Mouse (Mus musculus): ENCODE measurements around the gene Capg. TPM values are rescaled to one million over a fixed set of nuclear protein-coding genes. Genes with fewer than 3 reads are reported as not detected.

Capg gene
- polyA plus RNA-seq, 1 experiment from 2014 or later: 10.4 TPM

DNA sequence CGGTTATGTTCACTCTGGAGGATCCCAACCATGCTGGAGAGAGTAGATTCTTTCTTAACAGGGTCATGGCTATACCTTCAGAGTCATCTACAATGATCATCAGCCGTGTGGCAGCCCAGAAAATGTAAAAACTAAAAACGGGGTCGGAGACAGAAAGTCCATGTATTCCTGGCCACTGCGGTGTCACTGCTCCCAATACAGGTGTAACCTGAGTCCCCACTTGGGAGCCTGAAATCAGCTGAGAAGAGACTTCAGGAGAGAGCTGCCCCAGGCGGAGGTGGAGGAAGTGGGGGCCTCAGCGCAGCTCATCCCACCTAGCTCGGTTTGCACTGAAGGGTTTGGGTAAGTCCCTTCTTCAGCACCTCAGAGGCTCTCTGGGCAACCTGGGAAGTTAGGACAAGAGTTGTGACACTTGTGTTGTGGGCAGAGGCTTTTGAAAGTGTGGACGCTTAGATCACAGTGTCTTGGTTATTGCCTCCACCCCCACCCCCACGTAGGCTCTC is 6.1 kb upstream of the Capg start:
- no peaks in the 10 kb centered on the region for H3K27me3 ChIP-seq (ENCODE audit: control insufficient read depth, insufficient read depth, low read length)
- H3K9ac ChIP-seq (ENCODE audit: low read depth, low read length): peak overlapping the region; percentile 73
- no peak overlapping the region for H3K27ac ChIP-seq (ENCODE audit: low read depth, low read length)
- H3K9me3 ChIP-seq (ENCODE audit: control insufficient read depth, low read length): no peaks in the 10 kb centered on the region
- WGBS: 50% methylated on average over 10 of the region's 10 CpGs
- peak overlapping the region; percentile 81 for H3K4me2 ChIP-seq (replicated peaks; ENCODE audit: low read depth, low read length)
- H3K4me3 ChIP-seq (ENCODE audit: low read depth, low read length): peak overlapping the region; percentile 49
- DNase-seq (ENCODE audit: low spot score) (no peak), ATAC-seq (ENCODE audit: low FRiP score) (0 out of 2 replicates have a peak, but pooled peaks have one; percentile 14)
- no peaks in the 10 kb centered on the region for H3K36me3 ChIP-seq (ENCODE audit: control insufficient read depth, insufficient read depth, low read length)
- H3K4me1 ChIP-seq (replicated peaks; ENCODE audit: control insufficient read depth, insufficient read depth, low read length): peaks cover 2% of the 10 kb centered on the region; the same call in 1 of the 2 replicates

DNA sequence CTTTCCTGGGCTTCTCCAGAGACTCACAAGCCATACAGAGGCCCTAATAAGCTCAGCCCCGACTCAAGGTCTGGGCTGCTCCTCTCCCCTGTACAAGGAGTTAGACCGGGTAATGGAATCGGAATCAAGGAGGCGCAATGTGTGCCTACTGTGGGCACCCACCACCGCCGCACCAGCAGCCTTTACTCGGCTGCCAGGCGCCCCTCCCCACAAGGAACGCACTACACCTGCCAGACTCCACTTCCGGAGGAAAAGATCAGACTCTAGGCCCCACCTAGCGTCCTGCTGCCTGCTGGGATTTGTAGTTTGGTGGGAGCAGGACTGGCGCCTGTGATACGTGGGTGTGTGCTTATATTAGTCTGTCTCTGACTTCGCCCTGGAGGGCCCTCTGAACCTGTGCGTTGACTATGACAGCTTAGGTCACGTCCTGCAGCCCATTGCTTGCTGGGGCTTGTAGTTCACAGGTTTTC is 5.6 kb upstream of the Capg start:
- H3K36me3 ChIP-seq (ENCODE audit: control insufficient read depth, insufficient read depth, low read length): no peaks in the 10 kb centered on the region
- peak overlapping the region; percentile 49 for H3K4me3 ChIP-seq (ENCODE audit: low read depth, low read length)
- peak; percentile 81 for DNase-seq (ENCODE audit: low spot score)
- no peaks in the 10 kb centered on the region for H3K27me3 ChIP-seq (ENCODE audit: control insufficient read depth, insufficient read depth, low read length)
- H3K27ac ChIP-seq (ENCODE audit: low read depth, low read length): no peak overlapping the region
- peak; percentile 91 for ATAC-seq (ENCODE audit: low FRiP score)
- no peaks in the 10 kb centered on the region for H3K9me3 ChIP-seq (ENCODE audit: control insufficient read depth, low read length)
- H3K4me2 ChIP-seq (replicated peaks; ENCODE audit: low read depth, low read length): peak overlapping the region; percentile 81
- peak overlapping the region; percentile 73 for H3K9ac ChIP-seq (ENCODE audit: low read depth, low read length)
- WGBS: 6% methylated on average over 16 of the region's 16 CpGs
- peaks cover 2% of the 10 kb centered on the region; the same call in 1 of the 2 replicates for H3K4me1 ChIP-seq (replicated peaks; ENCODE audit: control insufficient read depth, insufficient read depth, low read length)

DNA sequence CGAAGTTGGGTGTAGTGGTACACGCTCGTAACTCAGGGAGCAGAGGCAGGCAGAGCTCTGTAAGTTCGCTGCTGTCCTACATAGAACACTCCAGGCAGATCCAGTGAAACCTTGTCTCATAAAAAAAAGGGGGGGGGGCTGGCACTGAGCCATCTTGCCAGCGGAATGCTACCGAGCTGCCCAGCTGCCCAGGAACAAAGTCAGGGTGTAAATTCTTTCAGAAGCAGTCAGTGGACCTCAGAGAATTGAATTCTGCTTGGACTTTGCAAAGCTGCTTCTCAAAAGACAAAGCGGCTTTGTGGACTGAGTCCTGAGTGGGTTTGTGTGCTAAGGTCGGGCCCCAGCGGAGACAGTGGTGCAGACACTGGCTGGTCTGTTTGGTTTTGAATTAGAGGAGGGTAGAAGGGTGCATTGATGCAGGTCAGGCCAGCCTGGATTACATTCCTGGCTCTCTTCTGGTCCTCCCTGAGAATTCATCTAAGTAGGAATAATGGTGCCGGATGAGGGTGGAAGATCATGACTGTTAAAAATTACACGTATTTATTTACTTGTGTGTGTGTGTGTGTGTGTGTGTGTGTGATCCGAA is 833 bp upstream of the Capg start:
- DNase-seq (ENCODE audit: low spot score) (no peak), ATAC-seq (ENCODE audit: low FRiP score) (no peak)
- Histone ChIP-seq H3K27ac (ENCODE audit: low read depth, low read length) (no peak overlapping the region), H3K4me3 (ENCODE audit: low read depth, low read length) (no peak overlapping the region), H3K4me1 (replicated peaks; ENCODE audit: control insufficient read depth, insufficient read depth, low read length) (peaks cover under 1% of the 10 kb centered on the region; the same call in 1 of the 2 replicates), H3K9me3 (ENCODE audit: control insufficient read depth, low read length) (no peaks in the 10 kb centered on the region), H3K4me2 (replicated peaks; ENCODE audit: low read depth, low read length) (no peak overlapping the region), H3K36me3 (ENCODE audit: control insufficient read depth, insufficient read depth, low read length) (no peaks in the 10 kb centered on the region), H3K9ac (ENCODE audit: low read depth, low read length) (no peak overlapping the region), H3K27me3 (ENCODE audit: control insufficient read depth, insufficient read depth, low read length) (peaks cover 2% of the 10 kb centered on the region; the same call in 1 of the 2 replicates)
- WGBS: 80% methylated on average over 12 of the region's 12 CpGs

DNA sequence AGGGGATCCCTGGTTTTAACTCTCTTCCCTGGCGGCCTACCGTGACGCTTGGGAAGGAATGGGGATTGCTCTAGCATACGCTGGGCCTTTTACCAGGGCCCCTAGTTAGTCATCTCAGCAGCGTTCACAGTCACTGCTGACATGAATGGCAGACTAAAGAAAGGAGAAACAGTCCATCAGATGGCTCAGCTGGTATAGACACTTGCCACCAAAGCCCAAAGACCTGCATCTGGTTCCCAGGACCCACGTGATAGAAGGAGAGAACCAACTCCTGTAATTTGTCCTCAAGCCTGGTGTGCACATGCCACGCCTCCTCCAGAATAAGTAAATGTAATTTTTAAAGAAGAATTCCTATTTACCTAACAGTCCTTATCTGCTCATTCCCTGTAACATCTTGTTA is 1.2 kb downstream of the Capg start:
- WGBS: 57% methylated on average over 7 of the region's 7 CpGs
- no peaks in the 10 kb centered on the region for H3K4me1 ChIP-seq (replicated peaks; ENCODE audit: control insufficient read depth, insufficient read depth, low read length)
- ATAC-seq (ENCODE audit: low FRiP score): no peak
- no peak overlapping the region for H3K9ac ChIP-seq (ENCODE audit: low read depth, low read length)
- H3K4me2 ChIP-seq (replicated peaks; ENCODE audit: low read depth, low read length): no peak overlapping the region
- no peaks in the 10 kb centered on the region for H3K36me3 ChIP-seq (ENCODE audit: control insufficient read depth, insufficient read depth, low read length)
- H3K9me3 ChIP-seq (ENCODE audit: control insufficient read depth, low read length): no peaks in the 10 kb centered on the region
- H3K27ac ChIP-seq (ENCODE audit: low read depth, low read length): no peak overlapping the region
- no peak for DNase-seq (ENCODE audit: low spot score)
- H3K27me3 ChIP-seq (ENCODE audit: control insufficient read depth, insufficient read depth, low read length): peaks cover 2% of the 10 kb centered on the region; the same call in 1 of the 2 replicates
- no peak overlapping the region for H3K4me3 ChIP-seq (ENCODE audit: low read depth, low read length)

DNA sequence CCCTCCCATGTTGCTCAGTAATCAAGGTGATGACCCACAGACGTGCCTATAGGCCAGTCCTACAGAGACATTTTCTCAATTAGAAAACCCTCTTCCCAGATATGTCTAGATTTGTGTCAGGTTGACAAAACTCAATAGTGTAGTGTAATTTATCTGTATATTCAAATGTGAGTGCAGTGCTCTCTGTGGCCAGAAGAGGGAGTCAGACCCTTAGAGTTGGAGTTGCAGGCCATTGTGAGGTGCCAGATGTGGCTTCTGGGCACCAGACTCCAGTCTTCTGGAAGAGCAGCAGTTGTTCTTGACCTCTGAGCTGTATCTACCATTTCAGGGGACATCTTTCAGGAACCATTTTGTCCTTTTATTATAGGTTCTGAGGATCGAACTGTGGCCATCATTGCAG is 2.9 kb downstream of the Capg start:
- DNase-seq (ENCODE audit: low spot score): no peak
- Histone ChIP-seq H3K27ac (ENCODE audit: low read depth, low read length) (no peak overlapping the region), H3K4me1 (replicated peaks; ENCODE audit: control insufficient read depth, insufficient read depth, low read length) (no peaks in the 10 kb centered on the region), H3K27me3 (ENCODE audit: control insufficient read depth, insufficient read depth, low read length) (peaks cover 2% of the 10 kb centered on the region; the same call in 1 of the 2 replicates), H3K4me2 (replicated peaks; ENCODE audit: low read depth, low read length) (no peak overlapping the region), H3K9me3 (ENCODE audit: control insufficient read depth, low read length) (no peaks in the 10 kb centered on the region), H3K4me3 (ENCODE audit: low read depth, low read length) (no peak overlapping the region), H3K36me3 (ENCODE audit: control insufficient read depth, insufficient read depth, low read length) (no peaks in the 10 kb centered on the region), H3K9ac (ENCODE audit: low read depth, low read length) (no peak overlapping the region)
- no peak for ATAC-seq (ENCODE audit: low FRiP score)
- WGBS: 87% methylated on average over 2 of the region's 2 CpGs

DNA sequence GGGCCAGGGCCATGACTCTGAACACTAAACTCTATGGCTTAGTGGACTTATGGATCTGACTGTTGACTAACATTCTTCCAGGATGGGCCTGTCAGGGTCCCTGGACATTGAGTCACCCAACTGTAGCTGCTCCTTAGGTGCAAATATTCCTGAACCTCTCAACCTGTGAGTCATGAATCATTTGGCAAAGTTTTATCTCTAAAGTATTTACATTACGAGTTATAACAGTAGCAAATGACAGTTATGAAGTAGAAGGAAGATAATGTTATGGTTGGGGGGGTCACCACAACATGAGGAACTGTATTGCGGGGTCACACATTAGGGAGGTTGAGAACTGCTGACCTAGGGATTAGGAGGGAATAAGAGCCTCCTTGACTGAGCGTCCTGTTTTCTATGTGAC is 3.7 kb downstream of the Capg start:
- Histone ChIP-seq H3K4me3 (ENCODE audit: low read depth, low read length) (no peak overlapping the region), H3K27me3 (ENCODE audit: control insufficient read depth, insufficient read depth, low read length) (peaks cover 2% of the 10 kb centered on the region; the same call in 1 of the 2 replicates), H3K4me2 (replicated peaks; ENCODE audit: low read depth, low read length) (no peak overlapping the region), H3K9me3 (ENCODE audit: control insufficient read depth, low read length) (no peaks in the 10 kb centered on the region), H3K4me1 (replicated peaks; ENCODE audit: control insufficient read depth, insufficient read depth, low read length) (no peaks in the 10 kb centered on the region), H3K9ac (ENCODE audit: low read depth, low read length) (no peak overlapping the region), H3K27ac (ENCODE audit: low read depth, low read length) (no peak overlapping the region), H3K36me3 (ENCODE audit: control insufficient read depth, insufficient read depth, low read length) (no peaks in the 10 kb centered on the region)
- WGBS: 93% methylated on average over 3 of the region's 3 CpGs
- DNase-seq (ENCODE audit: low spot score) (no peak), ATAC-seq (ENCODE audit: low FRiP score) (no peak)

DNA sequence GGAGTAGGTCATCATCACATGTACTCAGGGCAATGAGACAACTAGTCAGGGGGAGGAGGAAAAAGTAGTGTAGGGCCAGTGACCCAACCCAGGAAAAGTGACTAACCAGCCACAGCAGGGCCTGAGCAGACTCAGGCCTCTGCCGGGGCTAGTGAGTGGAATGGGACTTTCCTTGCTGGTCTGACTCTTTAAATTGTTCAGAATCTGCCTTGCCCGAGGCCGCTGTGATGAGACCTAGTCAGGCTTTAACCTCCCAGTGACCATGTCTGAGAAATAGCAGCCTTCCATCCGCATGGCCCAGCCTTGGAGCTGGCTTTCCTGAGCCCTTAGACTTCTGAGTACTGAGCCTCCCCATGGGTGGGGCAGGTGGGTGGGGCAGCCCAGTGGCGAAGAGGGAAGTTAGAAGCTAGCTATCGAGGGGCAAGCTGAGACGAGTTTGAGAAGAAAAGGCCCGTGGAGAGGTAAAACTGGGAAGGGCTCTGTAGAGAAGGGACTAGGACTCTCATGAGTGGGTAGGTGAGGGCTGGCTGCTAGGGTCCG is 4.9 kb downstream of the Capg start:
- H3K36me3 ChIP-seq (ENCODE audit: control insufficient read depth, insufficient read depth, low read length): no peaks in the 10 kb centered on the region
- no peaks in the 10 kb centered on the region for H3K9me3 ChIP-seq (ENCODE audit: control insufficient read depth, low read length)
- no peak for ATAC-seq (ENCODE audit: low FRiP score)
- no peaks in the 10 kb centered on the region for H3K4me1 ChIP-seq (replicated peaks; ENCODE audit: control insufficient read depth, insufficient read depth, low read length)
- peaks cover 1% of the 10 kb centered on the region; the same call in 1 of the 2 replicates for H3K27me3 ChIP-seq (ENCODE audit: control insufficient read depth, insufficient read depth, low read length)
- H3K9ac ChIP-seq (ENCODE audit: low read depth, low read length): no peak overlapping the region
- no peak overlapping the region for H3K4me2 ChIP-seq (replicated peaks; ENCODE audit: low read depth, low read length)
- H3K4me3 ChIP-seq (ENCODE audit: low read depth, low read length): no peak overlapping the region
- DNase-seq (ENCODE audit: low spot score): no peak
- WGBS: 71% methylated on average over 9 of the region's 9 CpGs
- no peak overlapping the region for H3K27ac ChIP-seq (ENCODE audit: low read depth, low read length)

DNA sequence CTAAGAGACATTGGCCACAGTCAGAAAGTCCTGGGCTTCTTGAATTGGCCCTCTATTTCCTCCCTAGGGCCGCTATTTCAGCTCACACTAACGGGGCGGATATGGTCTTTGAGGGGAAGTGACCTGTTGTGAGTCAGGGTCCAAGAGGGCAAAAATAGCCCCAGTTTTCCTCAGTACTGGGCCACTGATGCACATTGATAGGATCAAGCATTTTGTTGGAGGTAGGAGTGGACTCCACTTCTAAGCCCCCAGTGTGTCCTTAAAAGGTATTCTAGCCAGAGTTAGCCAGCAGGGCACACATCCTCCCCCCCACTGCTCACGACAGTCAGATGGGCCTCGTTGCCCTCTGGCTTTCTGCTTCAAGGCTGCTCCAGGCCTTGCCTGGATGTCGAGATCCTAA is 5.8 kb downstream of the Capg start:
- no peaks in the 10 kb centered on the region for H3K36me3 ChIP-seq (ENCODE audit: control insufficient read depth, insufficient read depth, low read length)
- ATAC-seq (ENCODE audit: low FRiP score): no peak
- H3K27ac ChIP-seq (ENCODE audit: low read depth, low read length): no peak overlapping the region
- H3K27me3 ChIP-seq (ENCODE audit: control insufficient read depth, insufficient read depth, low read length): no peaks in the 10 kb centered on the region
- H3K4me3 ChIP-seq (ENCODE audit: low read depth, low read length): no peak overlapping the region
- WGBS: 67% methylated on average over 6 of the region's 6 CpGs
- no peak overlapping the region for H3K9ac ChIP-seq (ENCODE audit: low read depth, low read length)
- no peaks in the 10 kb centered on the region for H3K9me3 ChIP-seq (ENCODE audit: control insufficient read depth, low read length)
- no peak overlapping the region for H3K4me2 ChIP-seq (replicated peaks; ENCODE audit: low read depth, low read length)
- DNase-seq (ENCODE audit: low spot score): no peak
- no peaks in the 10 kb centered on the region for H3K4me1 ChIP-seq (replicated peaks; ENCODE audit: control insufficient read depth, insufficient read depth, low read length)
